Mouse (Mus musculus): ENCODE measurements at regions not wholly inside any gene's neighbourhood (a gene's known extent, or its start where the extent isn't known, plus 50 kb on each side); places are given as distances from the start of the nearest gene placed in this dataset.
A peak's percentile ranks its signal among the peaks of the same experiment; 100 is the strongest.

GRCm38 (mm10) chr15:96183069-96183468 is 104.2 kb upstream of the Arid2 start:
- no peak for DNase-seq (ENCODE audit: low read depth)

GRCm38 (mm10) chr15:96184666-96185065 is 102.7 kb upstream of the Arid2 start:
- peak; percentile 60 for DNase-seq (ENCODE audit: low read depth)

- DNase-seq (ENCODE audit: low read depth): no peak
Measured at GRCm38 (mm10) chr15:96185429-96185828, 101.9 kb upstream of the Arid2 start.

DNA sequence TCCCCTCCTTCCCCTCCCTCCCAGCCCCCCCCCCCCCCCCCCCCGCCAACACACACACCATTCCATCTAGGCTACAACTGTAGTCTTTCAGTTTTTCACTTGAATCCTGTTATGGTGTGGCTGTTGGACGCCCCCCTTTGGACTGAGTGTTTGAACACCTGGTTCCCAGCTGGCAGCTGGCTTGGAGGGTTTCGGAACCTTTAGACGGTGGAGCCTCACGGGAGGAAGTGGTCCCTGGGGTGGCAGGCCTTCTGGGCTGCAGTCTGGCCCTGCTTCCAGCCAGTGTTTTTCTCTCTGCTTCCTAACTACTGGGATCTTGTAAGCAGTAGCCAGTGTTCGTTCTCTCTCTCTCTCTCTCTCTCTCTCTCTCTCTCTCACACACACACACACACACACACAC is 101.4 kb upstream of the Arid2 start:
- DNase-seq (ENCODE audit: low read depth): no peak

DNA sequence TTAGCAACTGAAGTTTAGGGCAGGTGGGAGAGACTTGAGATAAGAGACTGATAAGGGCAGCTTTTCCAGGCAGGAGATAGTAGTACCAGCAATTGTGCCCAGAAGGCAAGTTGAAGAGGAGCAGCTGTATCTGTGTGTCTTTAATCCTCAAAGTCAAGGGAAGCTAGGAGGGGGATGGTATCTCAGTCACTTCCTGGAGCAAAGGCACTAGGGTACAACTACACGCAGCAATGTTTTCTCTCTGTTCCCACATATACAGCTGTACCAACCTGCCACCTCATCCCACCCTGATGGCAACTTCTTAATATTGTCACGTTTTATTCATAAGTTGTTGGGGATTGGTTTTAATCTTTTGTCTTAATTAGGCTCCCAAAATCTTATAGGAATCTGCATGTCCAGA is 97.8 kb upstream of the Arid2 start:
- DNase-seq (ENCODE audit: low read depth): no peak

DNA sequence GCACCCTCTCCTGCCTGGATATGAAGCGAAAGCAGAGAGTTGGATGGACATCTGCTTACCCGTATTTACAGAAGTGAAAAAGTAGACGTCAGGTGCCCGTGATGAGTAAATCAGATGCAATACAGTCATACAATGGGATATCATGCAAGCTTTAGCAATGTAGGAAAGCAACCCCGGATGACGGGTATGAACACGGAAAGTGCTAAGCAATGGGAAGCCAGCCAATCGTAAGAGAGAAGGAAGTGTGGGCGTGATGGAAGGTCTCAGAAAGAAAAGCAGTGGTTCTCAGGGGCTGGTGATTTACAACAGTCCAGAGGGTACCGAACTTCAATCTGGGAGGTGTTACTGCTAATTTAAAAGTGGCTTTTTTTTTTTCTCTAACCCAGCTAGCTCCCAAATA is 89.9 kb upstream of the Arid2 start:
- DNase-seq (ENCODE audit: low read depth): no peak

DNA sequence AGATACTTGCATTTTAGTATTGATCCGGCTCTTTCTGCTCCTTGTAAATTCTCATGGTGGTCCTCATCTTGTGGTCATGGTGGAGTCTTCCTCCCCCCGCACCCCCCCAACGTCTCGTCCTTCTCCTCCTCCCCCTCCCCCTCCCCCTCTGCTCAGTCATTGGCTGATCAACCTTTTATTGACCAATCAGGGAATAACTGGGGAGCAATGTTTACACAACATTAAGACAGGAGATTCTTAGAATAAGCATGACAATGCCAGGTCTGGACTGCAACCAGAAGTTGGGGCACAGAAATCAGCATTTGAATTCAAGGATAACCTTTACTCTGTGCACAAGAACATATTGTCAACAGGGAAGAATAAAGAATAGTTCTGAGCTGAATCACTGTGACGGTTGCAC is 89.4 kb upstream of the Arid2 start:
- no peak for DNase-seq (ENCODE audit: low read depth)

- DNase-seq (ENCODE audit: low read depth): no peak
Measured at GRCm38 (mm10) chr15:96201273-96201672, 86.0 kb upstream of the Arid2 start.

- DNase-seq (ENCODE audit: low read depth): no peak
Measured at GRCm38 (mm10) chr15:96201701-96202460, 85.4 kb upstream of the Arid2 start.

GRCm38 (mm10) chr15:96204187-96204586 is 83.1 kb upstream of the Arid2 start:
- no peak for DNase-seq (ENCODE audit: low read depth)

DNA sequence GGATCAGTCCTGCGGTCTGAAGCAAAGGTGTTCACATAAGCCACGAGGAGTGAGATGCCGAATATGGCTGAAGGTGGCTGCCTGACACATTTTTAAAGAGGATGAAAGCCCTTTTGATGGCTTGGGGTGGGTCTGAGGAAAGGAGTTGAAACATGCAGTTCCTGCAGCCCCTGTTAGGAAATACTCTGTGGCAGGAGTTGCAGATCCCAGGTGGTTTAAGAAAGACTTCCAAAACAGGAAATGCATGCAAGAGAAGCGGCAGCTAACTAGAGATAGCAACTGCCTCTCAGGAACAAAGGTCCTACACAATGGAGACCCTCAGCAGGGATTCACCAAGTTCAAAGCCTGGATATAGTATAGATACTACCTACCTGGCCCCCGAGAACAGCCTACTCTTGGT is 82.7 kb upstream of the Arid2 start:
- no peak for DNase-seq (ENCODE audit: low read depth)

DNA sequence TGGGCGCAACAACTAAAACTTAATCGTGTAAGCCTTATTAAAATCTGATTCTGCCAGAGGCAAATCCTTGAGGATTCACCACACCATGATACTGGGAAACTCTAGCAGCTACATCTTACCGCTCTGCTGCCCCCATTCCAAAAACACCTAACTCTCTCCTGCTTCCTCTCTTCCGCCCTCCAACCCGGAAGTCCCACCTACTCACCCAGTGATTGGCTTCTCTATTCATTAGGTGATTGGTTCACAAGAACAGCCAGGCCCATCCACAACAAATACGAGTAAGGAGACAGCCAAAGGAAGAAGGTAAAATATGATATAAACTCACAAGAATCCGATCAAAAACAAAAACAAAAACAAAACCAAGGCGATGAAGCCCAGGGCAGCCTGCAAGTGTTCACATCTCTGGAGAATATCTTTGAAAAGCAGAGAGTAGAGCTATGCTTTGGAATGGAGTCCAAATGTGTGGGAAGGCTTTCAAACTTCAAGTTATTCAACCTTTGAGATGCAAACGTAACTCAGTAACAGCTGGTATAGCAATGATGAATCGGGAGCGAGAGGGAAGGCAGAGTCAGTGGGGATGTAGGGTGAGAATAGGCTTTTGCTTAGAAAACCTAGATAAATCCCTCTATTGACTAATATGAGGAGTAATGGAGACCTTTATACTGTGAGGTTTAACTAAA is 76.5 kb upstream of the Arid2 start:
- no peak for DNase-seq (ENCODE audit: low read depth)

GRCm38 (mm10) chr15:96213541-96214312 is 73.6 kb upstream of the Arid2 start:
- DNase-seq (ENCODE audit: low read depth): no peak

GRCm38 (mm10) chr15:96217896-96218295 is 69.4 kb upstream of the Arid2 start:
- DNase-seq (ENCODE audit: low read depth): no peak

- DNase-seq (ENCODE audit: low read depth): no peak
Measured at GRCm38 (mm10) chr15:96219746-96220145, 67.6 kb upstream of the Arid2 start.

GRCm38 (mm10) chr15:96231969-96232368 is 55.3 kb upstream of the Arid2 start:
- DNase-seq (ENCODE audit: low read depth): no peak

DNA sequence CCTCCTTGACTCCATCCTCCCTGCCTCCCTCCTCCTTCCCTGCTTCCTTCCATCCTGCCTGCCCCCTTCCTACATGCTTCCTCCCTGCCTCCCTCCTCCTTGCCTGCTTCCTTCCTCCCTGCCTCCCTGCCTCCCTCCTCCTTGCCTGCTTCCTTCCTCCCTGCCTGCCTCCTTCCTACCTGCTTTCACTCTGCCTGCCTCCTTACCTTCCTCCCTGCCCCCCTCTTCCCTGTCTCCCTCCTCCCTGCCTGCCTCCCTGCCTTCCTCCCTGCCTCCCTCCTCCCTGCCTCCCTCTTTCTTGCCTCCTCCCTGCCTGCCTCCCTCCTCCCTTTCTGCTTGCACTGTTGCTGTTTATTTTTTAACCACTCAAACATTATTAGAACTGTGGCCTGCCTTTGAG is 54.2 kb upstream of the Arid2 start:
- no peak for DNase-seq (ENCODE audit: low read depth)

DNA sequence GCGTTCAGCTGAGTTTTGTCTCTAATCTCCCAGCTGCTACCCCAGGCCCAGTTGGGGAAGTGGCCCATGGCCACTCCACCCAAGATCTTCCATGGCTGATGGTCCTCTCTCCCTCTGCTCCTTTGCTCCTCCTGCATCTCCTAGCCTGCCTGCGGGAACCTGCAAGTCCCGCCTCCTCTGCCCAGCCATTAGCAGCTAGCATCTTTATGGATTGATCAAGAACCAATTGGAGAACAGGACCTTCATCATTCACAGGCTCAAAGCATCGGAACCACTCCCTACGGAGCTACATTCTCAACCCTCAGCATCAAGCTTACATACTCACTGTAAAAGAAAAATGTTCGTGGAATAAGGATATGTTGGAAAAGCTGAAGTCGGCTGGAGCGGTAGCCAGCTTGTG is 52.5 kb upstream of the Arid2 start:
- no peak for DNase-seq (ENCODE audit: low read depth)
